Mouse (Mus musculus): ENCODE measurements around the gene Zcwpw1.

DNA sequence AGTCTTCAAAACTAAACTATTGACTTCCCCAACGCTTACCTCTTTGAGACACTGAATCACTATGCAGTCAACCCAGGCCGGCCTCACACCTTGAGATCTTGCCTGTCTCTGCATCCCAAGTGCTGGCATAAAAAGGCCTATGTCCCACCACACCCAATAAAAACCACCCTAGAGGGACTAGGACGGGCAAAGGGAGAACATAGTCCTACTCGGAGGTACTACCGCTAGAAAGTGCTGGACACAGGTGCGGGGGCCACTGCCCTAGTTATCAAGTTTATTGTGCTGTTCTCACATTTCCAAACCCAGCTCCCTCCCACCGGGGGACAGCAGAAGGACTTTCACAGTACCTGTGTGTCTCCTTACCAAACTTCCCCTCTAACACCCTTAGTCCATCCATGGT is 5.9 kb upstream of the Zcwpw1 start:
- no peak for TF ChIP-seq CTCF (IDR thresholded peaks at IDR 0.05; ENCODE audit: low read depth)
- no peak for TF ChIP-seq EP300 (IDR thresholded peaks at IDR 0.05; ENCODE audit: low read depth)
